Mouse (Mus musculus) kidney, adult 2 months (tissue): ENCODE measurements around the gene Dynlrb1.

Experiments used
- CTCF ChIP-seq: fragments of 200-500 bp; conservative IDR thresholded peaks from 2 replicates; pipeline ENCODE4 v1.5.1; 2011; ENCODE audit warnings: low read depth, mild to moderate bottlenecking, control low read depth, low read length, moderate library complexity, mixed read lengths; ENCODE audit not compliant: insufficient read depth, insufficient read length
- POLR2A ChIP-seq: fragments of 200-500 bp; IDR thresholded peaks from one replicate; pipeline ENCODE4 v1.6.1; 2011; ENCODE audit warnings: low read depth, low read length, control low read depth

GRCm38 (mm10) chr2:155240915-155241314 is 4.6 kb downstream of the Dynlrb1 start:
- TF ChIP-seq CTCF, result peak; percentile 67
- no peak for TF ChIP-seq POLR2A
